Mouse (Mus musculus) ES-E14 (cell line): ENCODE measurements around the gene Cyp27b1.

Experiments
- CHD2 ChIP-seq: IDR thresholded peaks from 2 replicates; pipeline ENCODE4 v1.6.1; 2014; ENCODE audit warnings: mild to moderate bottlenecking, low read depth, low read length, inconsistent platforms
- HCFC1 ChIP-seq: IDR thresholded peaks from 2 replicates; pipeline ENCODE4 v1.6.1; 2012; ENCODE audit warnings: low read length, inconsistent platforms, borderline replicate concordance; ENCODE audit not compliant: insufficient read depth
- MAFK ChIP-seq: IDR thresholded peaks from 2 replicates; pipeline ENCODE4 v1.6.1; 2014; ENCODE audit warnings: mild to moderate bottlenecking, low read depth, low read length, inconsistent platforms; ENCODE audit not compliant: insufficient read depth
- ZC3H11A ChIP-seq: IDR thresholded peaks from 2 replicates; pipeline ENCODE4 v1.6.1; 2012; ENCODE audit warnings: low read depth, mild to moderate bottlenecking, inconsistent platforms, low read length, borderline replicate concordance
- ZNF384 ChIP-seq: IDR thresholded peaks from 2 replicates; pipeline ENCODE4 v1.6.1; 2012; ENCODE audit warnings: low read depth, low read length, inconsistent platforms

- no peak for TF ChIP-seq ZNF384
- no peak for TF ChIP-seq ZC3H11A
- no peak for TF ChIP-seq CHD2
- no peak for TF ChIP-seq HCFC1
- no peak for TF ChIP-seq MAFK
Measured at GRCm38 (mm10) chr10:127076082-127076481, 28.0 kb downstream of the Cyp27b1 start.
